Mouse (Mus musculus): ENCODE measurements around the gene Rassf1. TPM values are rescaled to one million over a fixed set of nuclear protein-coding genes. Genes with fewer than 3 reads are reported as not detected.
"Not testable (repeated sequence)": the region's sequence is repeated elsewhere in the genome, so short reads cannot be mapped to it uniquely, and the experiment has no call there.

The Rassf1 gene
- total and polyA plus RNA-seq, 2 experiments from 2014 or later: 21.7 to 33.3 TPM

GRCm38 (mm10) chr9:107573774-107574173, 22.4 kb downstream of the Rassf1 start:
- Histone ChIP-seq H3K36me3 (ENCODE audit: insufficient read depth) (peaks cover 34% of the 10 kb centered on the region), H3K4me1 (ENCODE audit: insufficient read depth) (peaks cover 14% of the 10 kb centered on the region)
- ATAC-seq; H3K9ac ChIP-seq; DNase-seq; H3K9me3 ChIP-seq (ENCODE audit: low read length); H3K27me3 ChIP-seq (ENCODE audit: insufficient read depth, low read length); H3K27ac ChIP-seq (ENCODE audit: low read depth, low read length); H3K4me3 ChIP-seq (ENCODE audit: low read depth, low read length); H3K4me2 ChIP-seq (ENCODE audit: low read depth): not testable (repeated sequence)
- 82% methylated on average over 6 of the region's 6 CpGs for WGBS
- TF ChIP-seq CTCF (IDR thresholded peaks at IDR 0.05; ENCODE audit: low read depth): 0 out of 2 replicates have a peak, but pooled peaks have one; percentile 15

GRCm38 (mm10) chr9:107575579-107576356, 24.4 kb downstream of the Rassf1 start:
- Histone ChIP-seq H3K4me3 (ENCODE audit: low read depth, low read length) (no peak overlapping the region), H3K27me3 (ENCODE audit: insufficient read depth, low read length) (no peaks in the 10 kb centered on the region), H3K9me3 (ENCODE audit: low read length) (no peaks in the 10 kb centered on the region), H3K27ac (ENCODE audit: low read depth, low read length) (no peak overlapping the region), H3K4me1 (ENCODE audit: insufficient read depth) (peaks cover 2% of the 10 kb centered on the region; the same call in 1 of the 2 replicates), H3K9ac (no peak overlapping the region), H3K4me2 (ENCODE audit: low read depth) (no peak overlapping the region), H3K36me3 (ENCODE audit: insufficient read depth) (peaks cover 34% of the 10 kb centered on the region)
- no peak for TF ChIP-seq CTCF (IDR thresholded peaks at IDR 0.05; ENCODE audit: low read depth)
- 87% methylated on average over 14 of the region's 14 CpGs for WGBS
- ATAC-seq (no peak), DNase-seq (no peak)

- H3K4me3 ChIP-seq (ENCODE audit: low read depth, low read length): peak within 1 kb of the TSS; percentile 14; the same call in 1 of the 2 replicates
- peak within 1 kb of the TSS; percentile 30; the same call in 1 of the 2 replicates for H3K27ac ChIP-seq (ENCODE audit: low read depth, low read length)
- H3K9ac ChIP-seq: no peak within 1 kb of the TSS
- H3K4me1 ChIP-seq (ENCODE audit: insufficient read depth): peaks cover 6% of the 10 kb centered on the region; the same call in 1 of the 2 replicates
- no peaks in the 10 kb centered on the region for H3K27me3 ChIP-seq (ENCODE audit: insufficient read depth, low read length)
- WGBS: 27% methylated on average over 16 of the region's 16 CpGs
- H3K4me2 ChIP-seq (ENCODE audit: low read depth): peak within 1 kb of the TSS; percentile 27
- ATAC-seq (peak; percentile 61), DNase-seq (peak; percentile 54)
- TF ChIP-seq CTCF (IDR thresholded peaks at IDR 0.05; ENCODE audit: low read depth): no peak
- H3K9me3 ChIP-seq (ENCODE audit: low read length): no peaks in the 10 kb centered on the region
- peaks cover 28% of the 10 kb centered on the region for H3K36me3 ChIP-seq (ENCODE audit: insufficient read depth)
These were observed 25.2 kb downstream of the Rassf1 start, which contains the start of gene Hyal1 for GRCm38 (mm10) chr9:107576357-107577107. Gene Hyal1, plus strand, starts transcription at chr9:107576927.

GRCm38 (mm10) chr9:107577871-107578270, 26.5 kb downstream of the Rassf1 start:
- no peak overlapping the region for H3K4me2 ChIP-seq (ENCODE audit: low read depth)
- peaks cover 19% of the 10 kb centered on the region for H3K36me3 ChIP-seq (ENCODE audit: insufficient read depth)
- WGBS: 90% methylated on average over 10 of the region's 10 CpGs
- no peaks in the 10 kb centered on the region for H3K27me3 ChIP-seq (ENCODE audit: insufficient read depth, low read length)
- ATAC-seq (no peak), DNase-seq (no peak)
- H3K9me3 ChIP-seq (ENCODE audit: low read length): no peaks in the 10 kb centered on the region
- peaks cover 6% of the 10 kb centered on the region; the same call in 1 of the 2 replicates for H3K4me1 ChIP-seq (ENCODE audit: insufficient read depth)
- H3K27ac ChIP-seq (ENCODE audit: low read depth, low read length): no peak overlapping the region
- H3K4me3 ChIP-seq (ENCODE audit: low read depth, low read length): no peak overlapping the region
- TF ChIP-seq CTCF (IDR thresholded peaks at IDR 0.05; ENCODE audit: low read depth): no peak
- H3K9ac ChIP-seq: no peak overlapping the region

- Histone ChIP-seq H3K27me3 (ENCODE audit: insufficient read depth, low read length) (no peaks in the 10 kb centered on the region), H3K4me1 (ENCODE audit: insufficient read depth) (peaks cover 6% of the 10 kb centered on the region; the same call in 1 of the 2 replicates), H3K4me2 (ENCODE audit: low read depth) (0 out of 2 replicates have a peak within 1 kb of the TSS, but pooled peaks have one; percentile 83), H3K27ac (ENCODE audit: low read depth, low read length) (peak within 1 kb of the TSS; percentile 35; the same call in 1 of the 2 replicates), H3K4me3 (ENCODE audit: low read depth, low read length) (no peak within 1 kb of the TSS), H3K9ac (0 out of 2 replicates have a peak within 1 kb of the TSS, but pooled peaks have one; percentile 14), H3K36me3 (ENCODE audit: insufficient read depth) (peaks cover 14% of the 10 kb centered on the region), H3K9me3 (ENCODE audit: low read length) (no peaks in the 10 kb centered on the region)
- no peak for TF ChIP-seq CTCF (IDR thresholded peaks at IDR 0.05; ENCODE audit: low read depth)
- ATAC-seq (no peak), DNase-seq (no peak)
- 79% methylated on average over 3 of the region's 3 CpGs for WGBS
These were observed 27.2 kb downstream of the Rassf1 start, which contains the start of gene Naa80 for GRCm38 (mm10) chr9:107578587-107578986. Gene Naa80, plus strand, starts transcription at chr9:107578887.

GRCm38 (mm10) chr9:107579023-107579900, 27.9 kb downstream of the Rassf1 start:
- H3K27ac ChIP-seq (ENCODE audit: low read depth, low read length): peak overlapping the region; percentile 35; the same call in 1 of the 2 replicates
- H3K9ac ChIP-seq: 0 out of 2 replicates have a peak overlapping the region, but pooled peaks have one; percentile 14
- ATAC-seq: no peak

More at GRCm38 (mm10) chr9:107579023-107579900, 27.9 kb downstream of the Rassf1 start:
- 91% methylated on average over 14 of the region's 14 CpGs for WGBS
- TF ChIP-seq CTCF (IDR thresholded peaks at IDR 0.05; ENCODE audit: low read depth): no peak
- H3K36me3 ChIP-seq (ENCODE audit: insufficient read depth): peaks cover 11% of the 10 kb centered on the region
- H3K4me3 ChIP-seq (ENCODE audit: low read depth, low read length): no peak overlapping the region
- no peaks in the 10 kb centered on the region for H3K9me3 ChIP-seq (ENCODE audit: low read length)
- H3K4me2 ChIP-seq (ENCODE audit: low read depth): 0 out of 2 replicates have a peak overlapping the region, but pooled peaks have one; percentile 83
- DNase-seq: no peak
- peaks cover 6% of the 10 kb centered on the region; the same call in 1 of the 2 replicates for H3K4me1 ChIP-seq (ENCODE audit: insufficient read depth)
- no peaks in the 10 kb centered on the region for H3K27me3 ChIP-seq (ENCODE audit: insufficient read depth, low read length)
